Mouse (Mus musculus) lung, embryonic 16.5 days (tissue): ENCODE data around the gene Akap1. TPM values are rescaled to one million over a fixed set of nuclear protein-coding genes. Genes with fewer than 3 reads are reported as not detected.
A peak's percentile ranks its signal among the peaks of the same experiment; 100 is the strongest.

Experiments used
- ATAC-seq: fragments of 200-750 bp; cut with Nextera tagmentation; 2 replicates; pipeline ENCODE4 v1.8.0; 2017; ENCODE audit warnings: low read depth, mild to moderate bottlenecking, moderate library complexity
- H3K27ac ChIP-seq: fragments of 300-500 bp; sonication (generic); 2 replicates; pipeline ENCODE4 v1.5.1; 2014; ENCODE audit warnings: mild to moderate bottlenecking, control low read depth, low read length
- H3K27me3 ChIP-seq: fragments of 300-500 bp; sonication (generic); 2 replicates; pipeline ENCODE4 v1.6.1; 2014; ENCODE audit warnings: low read depth, low read length, mixed read lengths; ENCODE audit not compliant: control insufficient read depth, insufficient read depth
- H3K36me3 ChIP-seq: fragments of 300-500 bp; sonication (generic); 2 replicates; pipeline ENCODE4 v1.6.1; 2014; ENCODE audit warnings: low read length; ENCODE audit not compliant: control insufficient read depth, insufficient read depth
- H3K4me1 ChIP-seq: fragments of 300-500 bp; sonication (generic); replicated peaks from 2 replicates; pipeline ENCODE4 v1.6.1; 2014; ENCODE audit warnings: low read length, mixed read lengths; ENCODE audit not compliant: control insufficient read depth, insufficient read depth
- H3K4me2 ChIP-seq: fragments of 300-500 bp; sonication (generic); 2 replicates; pipeline ENCODE4 v1.6.1; 2014; ENCODE audit warnings: low read depth, low read length, control low read depth
- H3K4me3 ChIP-seq: fragments of 300-500 bp; sonication (generic); 2 replicates; pipeline ENCODE4 v1.5.1; 2014; ENCODE audit warnings: mild to moderate bottlenecking, low read length, control low read depth
- H3K9ac ChIP-seq: fragments of 300-500 bp; sonication (generic); 2 replicates; pipeline ENCODE4 v1.6.1; 2014; ENCODE audit warnings: low read length, control low read depth
- H3K9me3 ChIP-seq: fragments of 300-500 bp; sonication (generic); 2 replicates; pipeline ENCODE4 v1.6.1; 2016; ENCODE audit warnings: low read length; ENCODE audit not compliant: control insufficient read depth
- WGBS: fragments of 180-500 bp; shearing (Covaris S2); extraction: QIAGEN DNeasy Blood & Tissue Kit; methylation state at CpG from one replicate; pipeline ENCODE4 v1.1.7; 2014; 5-methylcytosine and 5-hydroxymethylcytosine counted together
- polyA plus RNA-seq: library from polyadenylated mRNA; unstranded; fragments of >200 nt; fragmentation: Nextera tagmentation; extraction: Ambion mirVana; gene quantifications from 2 replicates; pipeline ENCODE4 v1.2.1, GENCODE M21; 2015

The Akap1 gene
- polyA plus RNA-seq, 1 experiment from 2014 or later: 19.0 TPM

DNA sequence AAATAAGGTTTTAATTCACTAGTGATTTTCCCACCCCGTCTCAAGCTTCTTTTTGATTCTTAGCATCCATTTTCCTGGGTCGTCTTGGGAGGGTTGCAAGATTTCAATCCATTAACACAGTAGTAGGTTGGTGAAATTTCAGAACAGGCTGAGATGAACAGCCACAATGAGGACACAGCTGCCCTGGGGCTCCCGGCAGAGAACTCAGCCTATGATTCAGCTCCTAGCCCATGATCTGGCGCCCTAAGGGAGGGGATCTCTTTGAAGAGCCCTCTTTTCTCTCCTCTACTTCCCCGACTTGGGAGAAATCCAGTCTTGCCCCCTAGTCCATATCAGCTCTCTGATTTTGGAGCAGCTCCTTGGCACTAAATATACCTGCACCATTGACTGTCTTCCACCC is 41.9 kb downstream of the Akap1 start:
- no peaks in the 10 kb centered on the region for H3K36me3 ChIP-seq
- no peak overlapping the region for H3K9ac ChIP-seq
- H3K27ac ChIP-seq: no peak overlapping the region
- peaks cover 6% of the 10 kb centered on the region; the same call in 1 of the 2 replicates for H3K4me1 ChIP-seq
- H3K27me3 ChIP-seq: peaks cover 7% of the 10 kb centered on the region
- no peaks in the 10 kb centered on the region for H3K9me3 ChIP-seq
- WGBS: 33% methylated on average over 5 of the region's 5 CpGs
- H3K4me2 ChIP-seq: peak overlapping the region; percentile 47
- peak overlapping the region; percentile 12; the same call in 1 of the 2 replicates for H3K4me3 ChIP-seq
- no peak for ATAC-seq

DNA sequence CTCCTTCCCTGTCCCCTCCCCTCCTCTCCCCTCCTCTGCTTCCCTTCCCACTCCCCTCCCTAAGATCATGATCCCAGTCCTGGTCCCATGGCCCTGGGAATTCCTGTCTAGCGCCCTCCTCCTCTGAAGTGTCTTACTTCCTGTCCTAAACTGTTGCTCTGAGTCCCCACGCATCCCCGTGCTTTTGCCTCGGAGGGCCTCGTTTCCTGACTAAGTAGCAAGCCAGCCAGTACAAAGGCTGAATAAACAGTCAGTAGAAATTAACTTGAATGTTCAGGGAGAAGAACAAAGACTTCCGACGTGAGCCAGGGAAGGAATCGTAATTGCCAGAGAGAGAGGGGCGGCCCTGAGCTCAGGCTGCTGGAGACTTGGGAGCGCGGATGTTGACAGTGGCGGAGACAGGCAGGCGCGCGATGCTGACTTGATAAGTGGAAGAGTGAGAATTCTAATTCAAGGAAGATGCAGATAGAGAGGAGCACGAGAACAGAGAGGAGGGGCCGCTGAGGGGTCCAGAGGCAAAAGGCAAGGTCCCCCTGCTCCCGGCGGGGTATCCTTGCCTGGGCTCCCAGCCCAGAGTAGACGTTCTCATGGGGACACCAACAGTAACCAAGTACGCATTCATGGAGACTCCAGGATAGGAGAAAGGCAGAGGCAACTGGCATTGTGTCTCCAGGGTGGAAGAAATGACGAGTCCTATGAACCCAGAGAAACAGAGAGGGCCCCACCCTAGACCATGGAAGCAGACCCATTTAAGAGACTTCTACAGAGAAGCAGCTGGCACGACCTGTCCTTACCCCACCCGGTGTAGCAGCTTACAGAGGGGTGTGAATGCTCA is 43.4 kb downstream of the Akap1 start:
- H3K27ac ChIP-seq: peak overlapping the region; percentile 45
- 8% methylated on average over 24 of the region's 24 CpGs for WGBS
- peaks cover 7% of the 10 kb centered on the region for H3K27me3 ChIP-seq
- H3K36me3 ChIP-seq: no peaks in the 10 kb centered on the region
- H3K4me2 ChIP-seq: peak overlapping the region; percentile 21; the same call in 1 of the 2 replicates
- H3K4me1 ChIP-seq: peaks cover 6% of the 10 kb centered on the region; the same call in 1 of the 2 replicates
- ATAC-seq: peak; percentile 78
- H3K4me3 ChIP-seq: peak overlapping the region; percentile 3; the same call in 1 of the 2 replicates
- H3K9ac ChIP-seq: no peak overlapping the region
- no peaks in the 10 kb centered on the region for H3K9me3 ChIP-seq

GRCm38 (mm10) chr11:88820253-88820652 is 44.1 kb downstream of the Akap1 start:
- H3K27ac ChIP-seq: peak overlapping the region; percentile 23; the same call in 1 of the 2 replicates
- H3K4me1 ChIP-seq: peaks cover 6% of the 10 kb centered on the region; the same call in 1 of the 2 replicates
- H3K9me3 ChIP-seq: no peaks in the 10 kb centered on the region
- ATAC-seq: no peak
- no peak overlapping the region for H3K9ac ChIP-seq
- no peak overlapping the region for H3K4me3 ChIP-seq
- peaks cover 7% of the 10 kb centered on the region for H3K27me3 ChIP-seq
- 25% methylated on average over 6 of the region's 6 CpGs for WGBS
- no peak overlapping the region for H3K4me2 ChIP-seq
- H3K36me3 ChIP-seq: no peaks in the 10 kb centered on the region

GRCm38 (mm10) chr11:88817061-88817460 is 47.3 kb downstream of the Akap1 start:
- H3K36me3 ChIP-seq: no peaks in the 10 kb centered on the region
- H3K4me2 ChIP-seq: no peak overlapping the region
- 74% methylated on average over 5 of the region's 5 CpGs for WGBS
- peaks cover 6% of the 10 kb centered on the region; the same call in 1 of the 2 replicates for H3K4me1 ChIP-seq
- H3K9me3 ChIP-seq: no peaks in the 10 kb centered on the region
- no peak overlapping the region for H3K9ac ChIP-seq
- ATAC-seq: no peak
- H3K27ac ChIP-seq: no peak overlapping the region
- H3K27me3 ChIP-seq: peaks cover 7% of the 10 kb centered on the region
- no peak overlapping the region for H3K4me3 ChIP-seq

DNA sequence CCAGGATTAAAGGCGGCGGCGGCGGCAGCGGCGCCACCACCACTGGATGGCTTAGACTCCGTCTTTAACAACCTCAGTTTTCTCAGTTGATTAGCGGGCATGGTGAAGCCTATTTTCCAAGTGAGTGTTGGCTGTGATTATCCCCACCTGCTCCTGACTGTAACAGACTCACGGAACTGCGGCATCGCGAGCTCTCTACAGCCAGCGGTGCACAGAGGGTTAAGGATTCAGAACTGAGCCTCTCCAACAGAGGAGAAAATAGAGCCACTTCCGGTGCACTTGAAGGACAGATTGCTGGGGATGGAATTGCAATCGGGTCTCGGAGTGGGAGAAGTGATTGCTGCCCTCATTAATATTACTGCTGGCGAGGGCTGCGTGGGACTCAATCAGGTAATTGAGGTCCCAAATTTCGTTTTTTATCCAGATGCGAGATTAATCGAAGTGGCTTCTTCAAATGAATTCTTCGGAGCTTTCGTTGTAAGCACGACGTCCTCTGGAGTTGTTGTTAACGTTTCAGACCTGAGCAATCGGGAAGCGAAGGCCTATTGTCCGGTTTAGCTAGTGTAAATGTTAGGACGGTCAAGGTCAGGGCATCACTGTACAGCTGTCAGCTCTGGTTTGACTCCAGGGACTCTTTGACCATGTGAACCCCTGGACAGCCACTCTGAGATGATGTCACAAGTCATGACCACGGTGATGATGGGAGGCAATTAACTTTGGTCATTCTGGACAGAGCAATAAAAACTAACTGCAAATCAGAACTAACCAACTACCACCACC is 61.0 kb downstream of the Akap1 start:
- H3K4me1 ChIP-seq: peaks cover 3% of the 10 kb centered on the region; the same call in 1 of the 2 replicates
- H3K27me3 ChIP-seq: no peaks in the 10 kb centered on the region
- 40% methylated on average over 31 of the region's 31 CpGs for WGBS
- no peak; the same call in 1 of the 2 replicates for ATAC-seq
- peak overlapping the region; percentile 44 for H3K4me2 ChIP-seq
- H3K36me3 ChIP-seq: no peaks in the 10 kb centered on the region
- peak overlapping the region; percentile 3 for H3K9ac ChIP-seq
- no peaks in the 10 kb centered on the region for H3K9me3 ChIP-seq
- peak overlapping the region; percentile 21 for H3K4me3 ChIP-seq
- H3K27ac ChIP-seq: no peak overlapping the region

- Histone ChIP-seq H3K9me3 (no peaks in the 10 kb centered on the region), H3K27me3 (no peaks in the 10 kb centered on the region), H3K4me2 (no peak overlapping the region), H3K4me1 (no peaks in the 10 kb centered on the region), H3K4me3 (no peak overlapping the region), H3K27ac (no peak overlapping the region), H3K9ac (no peak overlapping the region), H3K36me3 (no peaks in the 10 kb centered on the region)
- WGBS: 80% methylated on average over 8 of the region's 8 CpGs
- no peak for ATAC-seq
Observed at GRCm38 (mm10) chr11:88796207-88796606, 68.2 kb downstream of the Akap1 start.

- no peaks in the 10 kb centered on the region for H3K27me3 ChIP-seq
- no peaks in the 10 kb centered on the region for H3K9me3 ChIP-seq
- ATAC-seq: no peak
- no peaks in the 10 kb centered on the region for H3K4me1 ChIP-seq
- H3K36me3 ChIP-seq: no peaks in the 10 kb centered on the region
- 82% methylated on average over 2 of the region's 2 CpGs for WGBS
- H3K4me2 ChIP-seq: no peak overlapping the region
- H3K9ac ChIP-seq: no peak overlapping the region
- H3K27ac ChIP-seq: no peak overlapping the region
- no peak overlapping the region for H3K4me3 ChIP-seq
Observed at GRCm38 (mm10) chr11:88789893-88790292, 74.5 kb downstream of the Akap1 start.

DNA sequence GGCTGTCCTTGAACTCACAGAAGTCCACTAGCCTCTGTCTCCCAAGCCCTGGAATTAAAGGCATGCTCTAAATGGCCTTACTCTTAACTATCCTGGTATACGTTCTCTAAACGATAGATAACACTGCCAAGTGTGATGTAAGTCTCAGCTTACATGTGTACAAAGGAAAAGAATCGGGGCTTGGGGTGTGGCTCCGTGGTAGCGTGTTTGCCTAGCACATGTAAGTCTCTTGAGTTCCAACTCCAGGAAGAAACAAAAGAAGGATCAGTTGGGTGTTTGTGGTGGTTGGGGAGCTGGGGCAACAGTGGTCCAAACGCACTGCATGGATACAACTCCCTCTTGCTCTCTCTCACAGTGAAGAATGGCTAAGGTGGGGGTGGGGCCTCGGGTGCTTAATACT is 77.6 kb downstream of the Akap1 start:
- Histone ChIP-seq H3K27me3 (no peaks in the 10 kb centered on the region), H3K27ac (no peak overlapping the region), H3K4me3 (no peak overlapping the region), H3K9ac (no peak overlapping the region), H3K4me1 (no peaks in the 10 kb centered on the region), H3K9me3 (no peaks in the 10 kb centered on the region), H3K36me3 (no peaks in the 10 kb centered on the region), H3K4me2 (no peak overlapping the region)
- WGBS: 49% methylated on average over 7 of the region's 7 CpGs
- ATAC-seq: no peak

GRCm38 (mm10) chr11:88783525-88783924 is 80.9 kb downstream of the Akap1 start:
- no peak overlapping the region for H3K4me3 ChIP-seq
- no peaks in the 10 kb centered on the region for H3K9me3 ChIP-seq
- H3K4me2 ChIP-seq: no peak overlapping the region
- ATAC-seq: no peak
- WGBS: 61% methylated on average over 4 of the region's 4 CpGs
- no peaks in the 10 kb centered on the region for H3K4me1 ChIP-seq
- H3K27ac ChIP-seq: no peak overlapping the region
- no peaks in the 10 kb centered on the region for H3K36me3 ChIP-seq
- H3K27me3 ChIP-seq: no peaks in the 10 kb centered on the region
- H3K9ac ChIP-seq: no peak overlapping the region
